Mouse (Mus musculus) forebrain, embryonic 14.5 days (tissue): Measurements from ENCODE around the gene Kifc5b. TPM values are rescaled to one million over a fixed set of nuclear protein-coding genes. Genes with fewer than 3 reads are reported as not detected.
"Not testable (repeated sequence)": the region's sequence is repeated elsewhere in the genome, so short reads cannot be mapped to it uniquely, and the experiment has no call there.

Source experiments
- ATAC-seq: fragments of 200-750 bp; cut with Nextera tagmentation; 2 replicates; pipeline ENCODE4 v1.8.0; 2017; ENCODE audit warnings: mild to moderate bottlenecking, moderate library complexity
- DNase-seq: peaks from one replicate; pipeline ENCODE4 v3.0.0-alpha.2; 2015; ENCODE audit warnings: low spot score
- H3K27ac ChIP-seq: fragments of 300-500 bp; sonication (generic); 2 replicates; pipeline ENCODE4 v1.5.1; 2014; ENCODE audit warnings: low read depth, mild to moderate bottlenecking, control low read depth, low read length, moderate library complexity
- H3K27me3 ChIP-seq: fragments of 300-500 bp; sonication (generic); replicated peaks from 2 replicates; pipeline ENCODE4 v1.6.1; 2014; ENCODE audit warnings: low read length, control low read depth, mixed read lengths; ENCODE audit not compliant: control insufficient read depth, insufficient read depth
- H3K36me3 ChIP-seq: fragments of 300-500 bp; sonication (generic); 2 replicates; pipeline ENCODE4 v1.6.1; 2014; ENCODE audit warnings: low read length, control low read depth; ENCODE audit not compliant: control insufficient read depth, insufficient read depth
- H3K4me1 ChIP-seq: fragments of 300-500 bp; sonication (generic); 2 replicates; pipeline ENCODE4 v1.6.1; 2014; ENCODE audit warnings: antibody characterized with exemption, low read length, control low read depth; ENCODE audit not compliant: control insufficient read depth, insufficient read depth
- H3K4me2 ChIP-seq: fragments of 300-500 bp; sonication (generic); 2 replicates; pipeline ENCODE4 v1.6.1; 2014; ENCODE audit warnings: mild to moderate bottlenecking, control low read depth, low read length
- H3K4me3 ChIP-seq: fragments of 300-500 bp; sonication (generic); 2 replicates; pipeline ENCODE4 v1.5.1; 2014; ENCODE audit warnings: low read depth, low read length, control low read depth
- H3K9ac ChIP-seq: fragments of 300-500 bp; sonication (generic); 2 replicates; pipeline ENCODE4 v1.6.1; 2014; ENCODE audit warnings: mild to moderate bottlenecking, low read length, control low read depth, moderate library complexity
- H3K9me3 ChIP-seq: fragments of 300-500 bp; sonication (generic); replicated peaks from 2 replicates; pipeline ENCODE4 v1.6.1; 2016; ENCODE audit warnings: low read length, control low read depth, mixed read lengths; ENCODE audit not compliant: control insufficient read depth
- WGBS: fragments of 180-500 bp; shearing (Covaris S2); extraction: QIAGEN DNeasy Blood & Tissue Kit; methylation state at CpG from one replicate; pipeline ENCODE4 v1.1.7; 2014; 5-methylcytosine and 5-hydroxymethylcytosine counted together
- polyA plus RNA-seq: library from polyadenylated mRNA; unstranded; fragments of >200 nt; fragmentation: Nextera tagmentation; extraction: Ambion mirVana; gene quantifications from 2 replicates; pipeline ENCODE4 v1.2.1, GENCODE M21; 2014

Kifc5b gene
- polyA plus RNA-seq, 1 experiment from 2014 or later, result 2.4 TPM

GRCm38 (mm10) chr17:26969257-26969656 is 52.4 kb downstream of the Kifc5b start:
- Histone ChIP-seq H3K4me1 (peaks cover 13% of the 10 kb centered on the region), H3K4me3 (no peak overlapping the region), H3K36me3 (peaks cover 60% of the 10 kb centered on the region), H3K9me3 (no peaks in the 10 kb centered on the region), H3K27me3 (no peaks in the 10 kb centered on the region), H3K4me2 (no peak overlapping the region), H3K9ac (no peak overlapping the region), H3K27ac (no peak overlapping the region)
- 81% methylated on average over 6 of the region's 6 CpGs for WGBS
- ATAC-seq, result no peak
- no peak for DNase-seq

GRCm38 (mm10) chr17:26970221-26970620 is 53.3 kb downstream of the Kifc5b start:
- H3K4me2 ChIP-seq, result no peak overlapping the region
- H3K27me3 ChIP-seq, result no peaks in the 10 kb centered on the region
- H3K9ac ChIP-seq, result no peak overlapping the region
- peaks cover 15% of the 10 kb centered on the region for H3K4me1 ChIP-seq
- H3K4me3 ChIP-seq, result no peak overlapping the region
- H3K27ac ChIP-seq, result no peak overlapping the region
- WGBS, result 76% methylated on average over 10 of the region's 12 CpGs
- DNase-seq, result no peak
- ATAC-seq, result no peak
- no peaks in the 10 kb centered on the region for H3K9me3 ChIP-seq
- H3K36me3 ChIP-seq, result peaks cover 60% of the 10 kb centered on the region

GRCm38 (mm10) chr17:26971247-26971905 is 54.5 kb downstream of the Kifc5b start:
- ATAC-seq (no peak), DNase-seq (no peak)
- no peak overlapping the region for H3K9ac ChIP-seq
- peaks cover 15% of the 10 kb centered on the region for H3K4me1 ChIP-seq
- no peaks in the 10 kb centered on the region for H3K9me3 ChIP-seq
- peaks cover 60% of the 10 kb centered on the region for H3K36me3 ChIP-seq
- no peaks in the 10 kb centered on the region for H3K27me3 ChIP-seq
- no peak overlapping the region for H3K4me2 ChIP-seq
- WGBS, result 50% methylated on average over 8 of the region's 8 CpGs
- H3K4me3 ChIP-seq, result no peak overlapping the region
- H3K27ac ChIP-seq, result no peak overlapping the region

GRCm38 (mm10) chr17:26972107-26972506 is 55.2 kb downstream of the Kifc5b start:
- peaks cover 60% of the 10 kb centered on the region for H3K36me3 ChIP-seq
- ATAC-seq (no peak), DNase-seq (no peak)
- peaks cover 18% of the 10 kb centered on the region for H3K4me1 ChIP-seq
- H3K4me3 ChIP-seq, result peak overlapping the region; percentile 84
- no peaks in the 10 kb centered on the region for H3K9me3 ChIP-seq
- 8% methylated on average over 3 of the region's 3 CpGs for WGBS
- no peaks in the 10 kb centered on the region for H3K27me3 ChIP-seq
- H3K27ac ChIP-seq, result no peak overlapping the region
- H3K4me2 ChIP-seq, result peak overlapping the region; percentile 95
- peak overlapping the region; percentile 84 for H3K9ac ChIP-seq

- H3K9ac ChIP-seq, result peak within 1 kb of the TSS; percentile 84
- WGBS, result 0% methylated on average over 74 of the region's 75 CpGs
- H3K4me1 ChIP-seq, result peaks cover 18% of the 10 kb centered on the region
- H3K27ac ChIP-seq, result peak within 1 kb of the TSS; percentile 75
- peak within 1 kb of the TSS; percentile 84 for H3K4me3 ChIP-seq
- H3K9me3 ChIP-seq, result no peaks in the 10 kb centered on the region
- no peaks in the 10 kb centered on the region for H3K27me3 ChIP-seq
- peaks cover 58% of the 10 kb centered on the region for H3K36me3 ChIP-seq
- DNase-seq (peak; percentile 97), ATAC-seq (peak; percentile 100)
- peak within 1 kb of the TSS; percentile 95 for H3K4me2 ChIP-seq
These were observed 56.0 kb downstream of the Kifc5b start, which contains the start of gene Zbtb9 for GRCm38 (mm10) chr17:26972703-26973574. Gene Zbtb9, plus strand, starts transcription at chr17:26973167.

- Histone ChIP-seq H3K4me2 (peak overlapping the region; percentile 95; the same call in 1 of the 2 replicates), H3K27me3 (no peaks in the 10 kb centered on the region), H3K9me3 (no peaks in the 10 kb centered on the region), H3K27ac (no peak overlapping the region), H3K36me3 (peaks cover 58% of the 10 kb centered on the region), H3K4me1 (peaks cover 18% of the 10 kb centered on the region), H3K4me3 (no peak overlapping the region), H3K9ac (no peak overlapping the region)
- no peak for ATAC-seq
- no peak for DNase-seq
- WGBS, result 93% methylated on average over 15 of the region's 15 CpGs
These were observed 57.7 kb downstream of the Kifc5b start for GRCm38 (mm10) chr17:26974547-26974946.

GRCm38 (mm10) chr17:26975415-26975814 is 58.5 kb downstream of the Kifc5b start:
- Histone ChIP-seq H3K4me1 (peaks cover 18% of the 10 kb centered on the region), H3K4me3 (no peak overlapping the region), H3K4me2 (no peak overlapping the region), H3K27me3 (no peaks in the 10 kb centered on the region), H3K9me3 (no peaks in the 10 kb centered on the region), H3K36me3 (peaks cover 63% of the 10 kb centered on the region), H3K27ac (no peak overlapping the region), H3K9ac (no peak overlapping the region)
- DNase-seq, result no peak
- no peak for ATAC-seq

- H3K9me3 ChIP-seq, H3K27me3 ChIP-seq, DNase-seq, H3K9ac ChIP-seq, H3K27ac ChIP-seq, ATAC-seq, H3K4me3 ChIP-seq, H3K4me2 ChIP-seq: not testable (repeated sequence)
- Histone ChIP-seq H3K4me1 (peaks cover 15% of the 10 kb centered on the region), H3K36me3 (peaks cover 62% of the 10 kb centered on the region)
- 88% methylated on average over 6 of the region's 6 CpGs for WGBS
These were observed 60.5 kb downstream of the Kifc5b start for GRCm38 (mm10) chr17:26977354-26977753.

- H3K36me3 ChIP-seq, result peaks cover 60% of the 10 kb centered on the region
- H3K4me2 ChIP-seq, result no peak overlapping the region
- ATAC-seq (no peak), DNase-seq (no peak)
- no peak overlapping the region for H3K9ac ChIP-seq
- no peak overlapping the region for H3K27ac ChIP-seq
- peaks cover 3% of the 10 kb centered on the region; the same call in 1 of the 2 replicates for H3K4me1 ChIP-seq
- 87% methylated on average over 2 of the region's 2 CpGs for WGBS
- H3K27me3 ChIP-seq, result no peaks in the 10 kb centered on the region
- no peaks in the 10 kb centered on the region for H3K9me3 ChIP-seq
- no peak overlapping the region for H3K4me3 ChIP-seq
These were observed 62.5 kb downstream of the Kifc5b start for GRCm38 (mm10) chr17:26979426-26979825.
